Mouse (Mus musculus): ENCODE results near the gene Ssh2. TPM values are rescaled to one million over a fixed set of nuclear protein-coding genes. Genes with fewer than 3 reads are reported as not detected.

Gene Ssh2
- polyA plus RNA-seq, 1 experiment from 2014 or later: 8.8 TPM

DNA sequence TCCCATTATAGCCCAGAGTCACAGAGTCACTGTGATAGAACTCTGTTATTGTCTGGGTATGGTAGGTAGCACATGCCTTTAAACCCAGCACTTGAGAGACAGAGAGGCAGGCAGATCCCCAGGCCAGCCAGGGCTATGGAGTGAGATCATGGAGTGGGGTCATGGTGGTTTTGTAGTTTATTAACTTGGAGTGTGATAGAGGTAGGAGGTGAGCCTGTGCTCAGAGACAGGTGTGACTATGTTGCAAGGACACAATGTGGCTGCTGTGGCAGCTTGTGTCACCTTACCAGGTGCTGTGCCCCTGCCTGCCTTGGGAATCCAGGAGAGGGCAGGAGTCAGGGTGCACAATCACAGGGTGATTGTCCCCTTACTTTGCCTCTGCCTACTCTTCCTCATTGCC lies 279.4 kb downstream of the Ssh2 start:
- H3K4me3 ChIP-seq: peak overlapping the region; percentile 98; the same call in 1 of the 2 replicates
- peaks cover 32% of the 10 kb centered on the region for H3K36me3 ChIP-seq
- no peaks in the 10 kb centered on the region for H3K27me3 ChIP-seq (ENCODE audit: low read depth, poor library complexity, severe bottlenecking)
- no peaks in the 10 kb centered on the region for H3K9me3 ChIP-seq (replicated peaks)
- no peak overlapping the region for H3K27ac ChIP-seq
- peaks cover 93% of the 10 kb centered on the region for H3K4me1 ChIP-seq
- DNase-seq (ENCODE audit: low spot score): no peak

GRCm38 (mm10) chr11:77497341-77497756 lies 281.3 kb downstream of the Ssh2 start:
- peak; percentile 85 for DNase-seq (ENCODE audit: low spot score)
- Histone ChIP-seq H3K4me3 (peak overlapping the region; percentile 34), H3K36me3 (peaks cover 50% of the 10 kb centered on the region), H3K27me3 (ENCODE audit: low read depth, poor library complexity, severe bottlenecking) (no peaks in the 10 kb centered on the region), H3K4me1 (peaks cover 84% of the 10 kb centered on the region), H3K9me3 (replicated peaks) (no peaks in the 10 kb centered on the region), H3K27ac (peak overlapping the region; percentile 88)
- 8% methylated on average over 6 of the region's 6 CpGs for WGBS

DNA sequence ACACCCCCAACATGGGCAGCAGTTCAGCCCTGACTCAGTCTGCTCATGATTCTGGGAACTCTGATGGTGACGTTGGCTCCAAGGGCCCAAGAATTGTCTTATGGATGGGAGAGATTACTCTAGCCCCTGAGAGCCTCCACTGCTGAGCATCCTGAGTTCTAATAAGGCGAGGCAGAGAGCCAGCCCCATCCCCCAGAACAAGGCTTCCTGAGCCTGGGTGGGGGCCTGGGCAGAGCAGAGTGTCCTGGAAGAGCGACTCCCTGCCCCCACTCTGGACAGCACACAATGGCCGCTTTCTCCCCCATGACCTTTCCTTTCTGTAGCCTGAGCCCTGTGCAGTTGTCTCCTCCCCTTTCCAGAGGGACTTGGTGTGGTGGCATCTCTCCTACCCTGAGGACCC lies 281.8 kb downstream of the Ssh2 start:
- 34% methylated on average over 4 of the region's 4 CpGs for WGBS
- Histone ChIP-seq H3K9me3 (replicated peaks) (no peaks in the 10 kb centered on the region), H3K27me3 (ENCODE audit: low read depth, poor library complexity, severe bottlenecking) (no peaks in the 10 kb centered on the region), H3K4me3 (peak overlapping the region; percentile 34), H3K27ac (peak overlapping the region; percentile 88), H3K4me1 (peaks cover 79% of the 10 kb centered on the region), H3K36me3 (peaks cover 55% of the 10 kb centered on the region)
- no peak for DNase-seq (ENCODE audit: low spot score)

DNA sequence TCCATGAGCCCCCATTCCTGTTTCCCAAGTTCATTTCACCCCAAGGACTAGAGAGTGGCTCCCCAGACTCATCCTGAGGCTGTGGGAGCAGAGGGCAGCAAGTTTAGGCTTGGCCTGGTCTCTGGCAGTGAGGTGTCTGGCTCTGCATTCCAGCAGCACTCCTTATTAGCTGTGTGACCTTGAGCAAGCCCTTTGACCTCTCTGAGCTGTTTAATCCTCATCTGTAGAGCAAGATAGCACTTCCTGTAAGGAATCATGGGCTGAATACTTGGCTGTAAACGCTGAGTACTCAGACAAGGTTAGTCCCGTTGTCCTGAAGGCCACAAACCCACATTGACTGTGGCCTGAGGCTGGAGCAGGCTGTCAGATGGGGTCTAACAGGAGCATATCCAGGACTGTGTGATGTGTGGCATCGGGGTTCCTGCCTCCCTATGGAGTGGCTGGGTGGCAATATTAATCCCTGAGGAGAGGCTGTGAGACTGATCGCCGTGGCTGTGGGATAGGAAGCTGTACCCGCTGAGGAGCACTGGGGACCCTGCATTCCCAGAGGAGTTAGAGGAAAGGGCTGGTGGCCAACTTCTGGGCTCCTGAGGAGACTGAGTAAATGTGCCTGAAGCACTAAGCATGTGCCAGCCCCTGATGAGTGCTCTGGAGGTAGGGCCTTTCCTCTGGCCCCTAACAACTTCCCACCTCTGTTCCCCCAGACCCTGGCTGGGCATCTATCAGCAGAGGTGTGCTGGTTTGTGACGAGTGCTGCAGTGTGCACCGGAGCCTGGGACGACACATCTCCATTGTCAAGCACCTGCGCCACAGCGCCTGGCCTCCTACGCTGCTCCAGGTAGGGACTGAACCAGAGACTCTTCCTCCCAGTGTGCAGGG lies 282.4 kb downstream of the Ssh2 start:
- WGBS: 77% methylated on average over 12 of the region's 12 CpGs
- Histone ChIP-seq H3K27me3 (ENCODE audit: low read depth, poor library complexity, severe bottlenecking) (no peaks in the 10 kb centered on the region), H3K4me1 (peaks cover 77% of the 10 kb centered on the region), H3K4me3 (peak overlapping the region; percentile 34), H3K36me3 (peaks cover 61% of the 10 kb centered on the region), H3K9me3 (replicated peaks) (no peaks in the 10 kb centered on the region), H3K27ac (peak overlapping the region; percentile 88)
- no peak for DNase-seq (ENCODE audit: low spot score)

DNA sequence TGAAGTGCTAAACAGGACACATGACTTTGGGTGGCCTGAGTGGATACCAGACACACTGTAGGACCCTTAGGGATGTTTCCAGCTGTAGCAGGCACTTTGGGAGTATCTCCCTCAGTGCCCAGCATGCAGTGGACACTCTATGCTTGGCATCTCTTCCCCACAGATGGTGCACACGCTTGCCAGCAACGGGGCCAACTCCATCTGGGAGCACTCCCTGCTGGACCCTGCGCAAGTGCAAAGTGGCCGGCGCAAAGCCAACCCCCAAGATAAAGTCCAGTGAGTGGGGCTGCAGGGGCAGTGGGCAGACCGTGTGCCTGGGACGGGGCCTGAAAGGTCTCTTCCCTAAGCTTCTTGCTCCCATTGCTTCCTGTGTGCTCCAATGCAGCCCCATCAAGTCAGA lies 283.3 kb downstream of the Ssh2 start:
- Histone ChIP-seq H3K27me3 (ENCODE audit: low read depth, poor library complexity, severe bottlenecking) (no peaks in the 10 kb centered on the region), H3K4me1 (peaks cover 69% of the 10 kb centered on the region), H3K4me3 (no peak overlapping the region), H3K9me3 (replicated peaks) (no peaks in the 10 kb centered on the region), H3K27ac (0 out of 2 replicates have a peak overlapping the region, but pooled peaks have one; percentile 22), H3K36me3 (peaks cover 70% of the 10 kb centered on the region)
- no peak for DNase-seq (ENCODE audit: low spot score)
- WGBS: 96% methylated on average over 7 of the region's 7 CpGs

GRCm38 (mm10) chr11:77500361-77501325 lies 284.6 kb downstream of the Ssh2 start:
- Histone ChIP-seq H3K9me3 (replicated peaks) (no peaks in the 10 kb centered on the region), H3K27me3 (ENCODE audit: low read depth, poor library complexity, severe bottlenecking) (no peaks in the 10 kb centered on the region), H3K36me3 (peaks cover 82% of the 10 kb centered on the region), H3K4me1 (peaks cover 56% of the 10 kb centered on the region), H3K27ac (no peak overlapping the region; the same call in 1 of the 2 replicates), H3K4me3 (no peak overlapping the region)
- no peak for DNase-seq (ENCODE audit: low spot score)
- WGBS: 90% methylated on average over 17 of the region's 17 CpGs

DNA sequence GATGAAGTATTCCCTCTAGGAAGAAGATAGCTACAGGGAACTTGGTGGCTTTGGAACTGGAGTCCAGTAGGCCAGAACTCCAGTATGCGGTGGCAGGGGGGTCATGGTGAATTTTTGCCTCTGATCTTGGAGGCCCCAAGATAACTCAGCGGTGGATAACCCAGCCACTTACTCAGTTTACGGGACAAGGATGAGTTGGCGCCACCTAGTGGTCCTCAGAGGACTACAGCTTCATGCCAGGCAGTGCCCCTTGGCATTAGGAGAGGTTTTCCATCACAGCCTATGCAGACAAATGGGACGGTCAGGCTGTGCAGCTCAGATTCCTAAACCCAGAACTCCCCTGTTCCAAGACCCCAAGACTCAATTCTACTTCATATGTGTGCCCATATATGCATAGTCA lies 285.3 kb downstream of the Ssh2 start:
- peaks cover 84% of the 10 kb centered on the region for H3K36me3 ChIP-seq
- no peaks in the 10 kb centered on the region for H3K27me3 ChIP-seq (ENCODE audit: low read depth, poor library complexity, severe bottlenecking)
- H3K9me3 ChIP-seq (replicated peaks): no peaks in the 10 kb centered on the region
- peak; percentile 76 for DNase-seq (ENCODE audit: low spot score)
- H3K27ac ChIP-seq: no peak overlapping the region; the same call in 1 of the 2 replicates
- 38% methylated on average over 5 of the region's 5 CpGs for WGBS
- peaks cover 49% of the 10 kb centered on the region for H3K4me1 ChIP-seq
- no peak overlapping the region for H3K4me3 ChIP-seq

- Histone ChIP-seq H3K27ac (no peak overlapping the region), H3K36me3 (peaks cover 87% of the 10 kb centered on the region), H3K4me1 (peaks cover 44% of the 10 kb centered on the region), H3K4me3 (no peak overlapping the region), H3K9me3 (replicated peaks) (no peaks in the 10 kb centered on the region), H3K27me3 (ENCODE audit: low read depth, poor library complexity, severe bottlenecking) (no peaks in the 10 kb centered on the region)
- no peak for DNase-seq (ENCODE audit: low spot score)
- over 99% methylated on average over 4 of the region's 4 CpGs for WGBS
Observed at GRCm38 (mm10) chr11:77501971-77502370, 285.9 kb downstream of the Ssh2 start.

DNA sequence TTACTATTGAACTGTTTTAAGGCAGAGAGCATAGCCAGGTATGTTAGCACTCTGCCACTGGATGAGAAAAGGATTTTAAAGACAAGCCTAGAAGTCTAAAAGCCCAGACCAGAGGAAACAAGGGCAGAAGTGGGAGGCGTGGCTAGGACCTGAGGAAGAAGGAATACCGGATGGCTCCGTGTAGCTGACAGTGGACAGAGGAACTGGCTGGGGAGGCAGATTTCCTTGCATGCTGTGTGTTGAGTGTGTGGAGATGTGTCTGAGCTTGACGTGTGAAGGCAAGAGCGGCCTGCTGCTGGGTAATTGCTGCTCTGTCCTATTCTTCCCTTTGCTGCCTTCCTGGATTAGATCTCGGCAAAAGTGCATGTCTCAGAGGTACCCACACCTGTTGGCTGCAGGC lies 286.4 kb downstream of the Ssh2 start:
- WGBS: 83% methylated on average over 6 of the region's 6 CpGs

DNA sequence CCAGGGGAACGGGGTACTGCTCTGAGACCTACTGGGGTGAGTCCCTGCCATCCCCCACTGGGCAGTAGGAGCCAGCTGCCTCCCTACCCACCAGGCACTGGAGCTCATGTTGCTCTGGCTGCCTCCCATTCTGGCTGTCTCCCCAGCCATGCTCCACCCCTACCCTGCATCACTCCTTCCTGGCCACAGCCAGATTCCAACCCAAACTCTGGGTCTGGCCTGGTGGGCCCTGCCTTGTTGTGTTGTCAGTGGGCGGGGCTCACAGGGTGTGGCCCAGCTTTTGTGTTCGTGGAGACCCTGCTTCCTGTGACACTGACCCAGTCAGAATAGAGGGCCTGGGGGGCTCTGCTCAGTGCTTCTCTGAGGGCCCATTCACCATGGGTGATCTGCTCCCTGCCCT lies 287.4 kb downstream of the Ssh2 start:
- Histone ChIP-seq H3K27me3 (ENCODE audit: low read depth, poor library complexity, severe bottlenecking) (no peaks in the 10 kb centered on the region), H3K9me3 (replicated peaks) (no peaks in the 10 kb centered on the region), H3K4me1 (peaks cover 41% of the 10 kb centered on the region), H3K27ac (no peak overlapping the region), H3K4me3 (no peak overlapping the region), H3K36me3 (peaks cover 93% of the 10 kb centered on the region)
- 68% methylated on average over 3 of the region's 3 CpGs for WGBS
- no peak for DNase-seq (ENCODE audit: low spot score)

More for the DNA sequence above, 286.4 kb downstream of the Ssh2 start:
- Histone ChIP-seq H3K27ac (no peak overlapping the region), H3K27me3 (ENCODE audit: low read depth, poor library complexity, severe bottlenecking) (no peaks in the 10 kb centered on the region), H3K36me3 (peaks cover 88% of the 10 kb centered on the region), H3K4me3 (no peak overlapping the region), H3K4me1 (peaks cover 41% of the 10 kb centered on the region), H3K9me3 (replicated peaks) (no peaks in the 10 kb centered on the region)
- no peak for DNase-seq (ENCODE audit: low spot score)

DNA sequence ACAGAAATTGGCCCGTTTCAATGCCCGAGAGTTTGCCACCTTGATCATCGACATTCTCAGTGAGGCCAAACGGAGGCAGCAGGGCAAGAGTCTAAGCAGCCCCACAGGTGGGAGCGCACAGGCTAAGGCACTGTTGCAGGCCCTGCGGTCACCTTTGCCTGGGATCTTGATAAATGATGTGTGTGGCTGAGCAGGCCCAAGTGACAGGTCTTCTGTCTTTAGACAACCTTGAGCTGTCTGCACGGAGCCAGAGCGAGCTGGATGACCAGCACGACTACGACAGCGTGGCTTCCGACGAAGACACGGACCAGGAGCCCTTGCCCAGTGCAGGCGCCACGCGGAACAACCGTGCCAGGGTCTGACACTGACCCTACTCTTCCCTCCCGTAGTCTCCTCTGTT lies 288.3 kb downstream of the Ssh2 start:
- Histone ChIP-seq H3K27me3 (ENCODE audit: low read depth, poor library complexity, severe bottlenecking) (no peaks in the 10 kb centered on the region), H3K36me3 (peaks cover 95% of the 10 kb centered on the region), H3K9me3 (replicated peaks) (no peaks in the 10 kb centered on the region), H3K27ac (no peak overlapping the region), H3K4me3 (no peak overlapping the region), H3K4me1 (peaks cover 37% of the 10 kb centered on the region)
- 94% methylated on average over 19 of the region's 19 CpGs for WGBS
- no peak for DNase-seq (ENCODE audit: low spot score)

DNA sequence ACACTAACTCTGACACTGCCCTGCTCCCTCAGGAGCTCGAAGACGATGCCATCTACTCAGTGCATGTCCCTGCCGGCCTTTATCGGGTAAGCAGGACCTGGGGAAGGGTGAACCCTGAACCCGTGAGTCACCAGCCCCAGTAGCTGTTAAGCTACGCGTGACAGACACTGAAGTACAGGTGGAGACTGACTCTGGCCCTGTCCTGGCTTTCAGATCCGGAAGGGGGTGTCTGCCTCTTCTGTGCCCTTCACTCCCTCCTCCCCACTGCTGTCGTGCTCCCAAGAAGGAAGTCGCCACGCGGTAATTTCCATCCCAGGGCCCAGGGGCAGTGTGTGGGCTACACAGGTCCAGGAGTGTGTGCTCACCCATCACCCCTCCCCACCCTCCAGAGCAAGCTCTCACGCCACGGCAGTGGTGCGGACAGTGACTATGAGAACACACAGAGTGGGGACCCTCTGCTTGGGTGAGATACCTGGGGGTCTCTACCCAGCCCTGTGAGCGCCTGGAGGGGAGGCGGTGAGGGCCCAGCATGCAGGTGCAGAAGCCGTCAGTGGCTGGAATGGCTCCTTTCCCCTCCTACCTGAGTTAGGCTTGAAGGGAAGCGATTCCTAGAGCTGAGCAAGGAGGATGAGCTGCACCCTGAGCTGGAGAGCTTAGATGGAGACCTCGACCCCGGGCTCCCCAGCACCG lies 289.3 kb downstream of the Ssh2 start:
- Histone ChIP-seq H3K27ac (no peak overlapping the region), H3K4me1 (peaks cover 27% of the 10 kb centered on the region), H3K4me3 (no peak overlapping the region), H3K9me3 (replicated peaks) (no peaks in the 10 kb centered on the region), H3K36me3 (peaks cover 95% of the 10 kb centered on the region), H3K27me3 (ENCODE audit: low read depth, poor library complexity, severe bottlenecking) (no peaks in the 10 kb centered on the region)
- DNase-seq (ENCODE audit: low spot score): no peak
- WGBS: 91% methylated on average over 22 of the region's 22 CpGs

Data from limb, embryonic 10.5 days (tissue).